ENCODE assay signal across 25 mouse cellular contexts in genomic region chr1:184628566-184629168, GRCm38 (mm10).
A peak's percentile ranks its signal among the peaks of the same experiment; 100 is the strongest.
DNase-seq lines count a peak whose midpoint lies in the region; ATAC-seq and TF ChIP-seq lines count a peak whose summit lies in the region.
"Had no signal": no experiment of that assay in that cellular context is flagged by ENCODE, and none has a peak within 500 bp of the region (broad histone marks: within the 10 kb centered on the region; RNA-seq: fewer than 3 reads in every experiment).

No protein-coding gene starts in this region.

- peak overlapping the region; percentile 31; the same call in 1 of the 2 replicates for H3K27ac ChIP-seq in heart, embryonic 10.5 days
- peak overlapping the region; percentile 45; the same call in 1 of the 2 replicates for H3K27ac ChIP-seq in liver, postnatal 0 days (ENCODE audit: low read depth)
- H3K27ac ChIP-seq in lung, postnatal 0 days (ENCODE audit: low read length): no peak overlapping the region
- H3K27ac ChIP-seq: kidney, postnatal 0 days; left cerebral cortex, adult 2 months; limb, embryonic 10.5 days; midbrain, embryonic 13.5 days had no signal

- no peak for TF ChIP-seq EP300 in liver, postnatal 0 days (IDR thresholded peaks at IDR 0.05; ENCODE audit: low read depth)
- no peak for TF ChIP-seq EP300 in lung, postnatal 0 days (IDR thresholded peaks at IDR 0.05)

- H3K9me3 ChIP-seq in heart, embryonic 10.5 days: no peaks in the 10 kb centered on the region
- H3K9me3 ChIP-seq in liver, postnatal 0 days (ENCODE audit: low read length): no peaks in the 10 kb centered on the region
- H3K9me3 ChIP-seq in lung, postnatal 0 days (ENCODE audit: low read length): no peaks in the 10 kb centered on the region
- H3K9me3 ChIP-seq: G1E; limb, embryonic 10.5 days; megakaryocyte, embryonic 14.5 days; midbrain, embryonic 13.5 days had no signal

- H3K4me3 ChIP-seq in heart, embryonic 10.5 days: no peak overlapping the region
- no peak overlapping the region for H3K4me3 ChIP-seq in liver, postnatal 0 days (ENCODE audit: low read depth, low read length)
- H3K4me3 ChIP-seq in lung, postnatal 0 days (ENCODE audit: low read depth, low read length): no peak overlapping the region
- H3K4me3 ChIP-seq: left cerebral cortex, adult 2 months; limb, embryonic 10.5 days; megakaryocyte, embryonic 14.5 days; midbrain, embryonic 13.5 days had no signal

- 60% methylated on average over 3 of the region's 3 CpGs for WGBS in heart, embryonic 10.5 days
- 77% methylated on average over 3 of the region's 3 CpGs for WGBS in liver, postnatal 0 days (ENCODE audit: insufficient replicate concordance)
- WGBS in lung, postnatal 0 days: 67% methylated on average over 3 of the region's 3 CpGs

- no peaks in the 10 kb centered on the region for H3K36me3 ChIP-seq in heart, embryonic 10.5 days
- H3K36me3 ChIP-seq in liver, postnatal 0 days (replicated peaks; ENCODE audit: insufficient read depth, low read length): no peaks in the 10 kb centered on the region
- no peaks in the 10 kb centered on the region for H3K36me3 ChIP-seq in lung, postnatal 0 days (ENCODE audit: insufficient read depth, low read length)
- H3K36me3 ChIP-seq: G1E; limb, embryonic 10.5 days; midbrain, embryonic 13.5 days had no signal

- TF ChIP-seq CTCF in liver, postnatal 0 days (IDR thresholded peaks at IDR 0.05; ENCODE audit: low read depth): no peak
- TF ChIP-seq CTCF in lung, postnatal 0 days (IDR thresholded peaks at IDR 0.05): no peak

- DNase-seq in heart, embryonic 10.5 days (ENCODE audit: low spot score): peak; percentile 72
- DNase-seq in heart, postnatal 4 days: no peak
- peak; percentile 8 for DNase-seq in 3T3-L1 (ENCODE audit: low read depth, low spot score)
- no peak for DNase-seq in liver, postnatal 0 days
- no peak for DNase-seq in spleen, adult 12 weeks (ENCODE audit: low spot score)
- no peak for DNase-seq in thymus, postnatal 10 days (ENCODE audit: low spot score in 2 of 2)
- no peak for DNase-seq in lung, postnatal 0 days (ENCODE audit: low spot score)
- DNase-seq: adrenal gland, adult 8-10 months; B cell, adult 2 months; cerebellum, adult 11-12 months; cerebellum, postnatal 10 days; kidney, adult 11 months; lung, postnatal 10 days; retina, postnatal 1 day; right cerebral cortex, postnatal 25 days; thymus, postnatal 25 days had no signal

- H3K9ac ChIP-seq in liver, postnatal 0 days (replicated peaks): no peak overlapping the region
- no peak overlapping the region for H3K9ac ChIP-seq in lung, postnatal 0 days (replicated peaks; ENCODE audit: low read depth)
- H3K9ac ChIP-seq: midbrain, embryonic 13.5 days had no signal

- H3K27me3 ChIP-seq in heart, embryonic 10.5 days (ENCODE audit: insufficient read depth, poor library complexity, severe bottlenecking): no peaks in the 10 kb centered on the region
- no peaks in the 10 kb centered on the region for H3K27me3 ChIP-seq in liver, postnatal 0 days (ENCODE audit: insufficient read depth, low read length)
- no peaks in the 10 kb centered on the region for H3K27me3 ChIP-seq in lung, postnatal 0 days (replicated peaks; ENCODE audit: insufficient read depth, low read length)
- H3K27me3 ChIP-seq: CH12.LX; midbrain, embryonic 13.5 days had no signal

- H3K4me2 ChIP-seq in liver, postnatal 0 days (ENCODE audit: low read depth, low read length): peak overlapping the region; percentile 23; the same call in 1 of the 2 replicates
- no peak overlapping the region for H3K4me2 ChIP-seq in lung, postnatal 0 days (replicated peaks; ENCODE audit: low read depth, low read length)
- H3K4me2 ChIP-seq: midbrain, embryonic 13.5 days had no signal

- peak; percentile 37 for ATAC-seq in common myeloid progenitor, adult 5-6 weeks (replicated peaks; ENCODE audit: low read depth, poor library complexity, severe bottlenecking)
- ATAC-seq in liver, postnatal 0 days: peak; percentile 47
- ATAC-seq in lung, postnatal 0 days: no peak
- ATAC-seq: activated CD4-positive, CD25-positive, alpha-beta regulatory T cell, adult 4 months; midbrain, embryonic 13.5 days had no signal

- peaks cover 23% of the 10 kb centered on the region for H3K4me1 ChIP-seq in heart, embryonic 10.5 days
- peaks cover 21% of the 10 kb centered on the region for H3K4me1 ChIP-seq in liver, postnatal 0 days (ENCODE audit: insufficient read depth)
- no peaks in the 10 kb centered on the region for H3K4me1 ChIP-seq in lung, postnatal 0 days (ENCODE audit: insufficient read depth, low read depth, low read length)
- H3K4me1 ChIP-seq: midbrain, embryonic 13.5 days had no signal

Comparison
In these comparisons a context has a peak if more than half of its experiments do, and no peak if none do; other contexts are left out.
1. DNase-seq: peak in heart, embryonic 10.5 days (single experiment) and 3T3-L1 (single experiment); none in heart, postnatal 4 days (single experiment), liver, postnatal 0 days (single experiment), spleen, adult 12 weeks (single experiment), thymus, postnatal 10 days (0 of 2) and lung, postnatal 0 days (single experiment).